ENCODE assay signal across 7 mouse cellular contexts in genomic region chr9:21165041-21165951, GRCm38 (mm10). TPM values are rescaled to one million over a fixed set of nuclear protein-coding genes. Genes with fewer than 3 reads are reported as not detected.
A peak's percentile ranks its signal among the peaks of the same experiment; 100 is the strongest.
DNase-seq lines count a peak whose midpoint lies in the region; ATAC-seq and TF ChIP-seq lines count a peak whose summit lies in the region.

Gene Pde4a (plus strand): TSS chr9:21165714.

- intact Hi-C loops in left cerebral cortex, postnatal 14 days (cut with DNase I) = no loop called here

- H3K9me3 ChIP-seq in midbrain, embryonic 15.5 days = no peaks in the 10 kb centered on the region

- H3K4me1 ChIP-seq in cortical plate, adult 2 months (ENCODE audit: control insufficient read depth, insufficient read depth, low read length) = peaks cover 1% of the 10 kb centered on the region; the same call in 1 of the 2 replicates
- H3K4me1 ChIP-seq in midbrain, embryonic 15.5 days = peaks cover 38% of the 10 kb centered on the region

- peak; percentile 93 for DNase-seq in MEL-GATA-1-ER (ENCODE audit: extremely low read depth, low read depth)
- no peak for DNase-seq in gastrocnemius, postnatal 25 days
- peak; percentile 83 to 94 for DNase-seq in left cerebral cortex, postnatal 14 days (ENCODE audit: low spot score in 2 of 2)
- DNase-seq in thymus, postnatal 0 days (ENCODE audit: low spot score) = peak; percentile 76

- no peak for TF ChIP-seq CTCF in cortical plate, adult 2 months (IDR thresholded peaks at IDR 0.05; ENCODE audit: extremely low read depth, insufficient read depth, low read length)

- peak within 1 kb of the TSS; percentile 69 for H3K4me2 ChIP-seq in midbrain, embryonic 15.5 days

- peak; percentile 35 for ATAC-seq in inflammation-experienced regulatory T-cells, adult 6 months
- peak; percentile 49 for ATAC-seq in midbrain, embryonic 15.5 days (replicated peaks)

- peak within 1 kb of the TSS; percentile 28 for H3K4me3 ChIP-seq in cortical plate, adult 2 months (ENCODE audit: insufficient read depth, low read length)
- peak within 1 kb of the TSS; percentile 45 for H3K4me3 ChIP-seq in midbrain, embryonic 15.5 days

- peak; percentile 59; the same call in 1 of the 2 replicates for TF ChIP-seq POLR2A in cortical plate, adult 2 months (IDR thresholded peaks at IDR 0.05; ENCODE audit: extremely low read depth, insufficient read depth, low read length)

- under 1% methylated on average over 80 of the region's 86 CpGs for WGBS in midbrain, embryonic 15.5 days

- H3K36me3 ChIP-seq in midbrain, embryonic 15.5 days (replicated peaks) = no peaks in the 10 kb centered on the region

- peak within 1 kb of the TSS; percentile 28 for H3K9ac ChIP-seq in midbrain, embryonic 15.5 days

- H3K27me3 ChIP-seq in midbrain, embryonic 15.5 days (replicated peaks) = peaks cover 69% of the 10 kb centered on the region

- H3K27ac ChIP-seq in cortical plate, adult 2 months (ENCODE audit: insufficient read depth, low read length) = peak within 1 kb of the TSS; percentile 93
- H3K27ac ChIP-seq in midbrain, embryonic 15.5 days = no peak within 1 kb of the TSS

RNA-seq across cellular contexts. Expression of gene Pde4a, which starts in this region (rescaled TPM):
- 77.0 and 80.1 TPM in 2 replicates for polyA plus RNA-seq in cortical plate, adult 2 months (2012; rRNA removed)
- 10 to 100 TPM; 44.6 to 46.7 TPM for total RNA-seq in gastrocnemius, postnatal 25 days (2021)
- 1 to 10 TPM in 1 of 3 experiments, under 1 TPM in 2; 0.54 to 1.3 (median 0.82) TPM for polyA plus RNA-seq in inflammation-experienced regulatory T-cells, adult 6 months (2017; shearing (Covaris generic))
- 10 to 100 TPM; 76.2 to 79.6 TPM for total RNA-seq in left cerebral cortex, postnatal 14 days (2021)
- polyA plus RNA-seq in midbrain, embryonic 15.5 days (2015; fragmentation: Nextera tagmentation; extraction: Ambion mirVana) = 42.7 and 44.5 TPM in 2 replicates
- 0.95 and 1.0 TPM in 2 replicates for polyA plus RNA-seq in thymus, postnatal 0 days (2015; fragmentation: Nextera tagmentation; extraction: Ambion mirVana)

Comparison
In these comparisons a context has a peak if more than half of its experiments do, and no peak if none do; other contexts are left out.
1. RNA of gene Pde4a (polyA plus RNA-seq): 77.0 to 80.1 TPM in cortical plate, adult 2 months and 42.7 to 44.5 TPM in midbrain, embryonic 15.5 days; 0.95 to 1.0 TPM in thymus, postnatal 0 days and 0.54 to 1.3 TPM in inflammation-experienced regulatory T-cells, adult 6 months; every median in the first group is over 10 times any median in the second.